Mouse (Mus musculus) heart, embryonic 10.5 days (tissue): ENCODE results near the gene Gm20388. TPM values are rescaled to one million over a fixed set of nuclear protein-coding genes. Genes with fewer than 3 reads are reported as not detected.

Experiments
- DNase-seq: peaks from one replicate; pipeline ENCODE4 v3.0.0-alpha.2; 2017; ENCODE audit warnings: low spot score
- H3K27ac ChIP-seq: fragments of 300-500 bp; sonication (generic); 2 replicates; pipeline ENCODE4 v1.5.1; 2016; ENCODE audit warnings: mild to moderate bottlenecking
- H3K27me3 ChIP-seq: fragments of 300-500 bp; sonication (generic); 2 replicates; pipeline ENCODE4 v1.6.1; 2016; ENCODE audit warnings: mild to moderate bottlenecking; ENCODE audit not compliant: poor library complexity, insufficient read depth, severe bottlenecking
- H3K36me3 ChIP-seq: fragments of 300-500 bp; sonication (generic); 2 replicates; pipeline ENCODE4 v1.6.1; 2016; ENCODE audit warnings: mild to moderate bottlenecking, moderate library complexity
- H3K4me1 ChIP-seq: fragments of 300-500 bp; sonication (generic); 2 replicates; pipeline ENCODE4 v1.6.1; 2016; ENCODE audit warnings: mild to moderate bottlenecking
- H3K4me3 ChIP-seq: fragments of 300-500 bp; sonication (generic); 2 replicates; pipeline ENCODE4 v1.5.1; 2016; ENCODE audit warnings: mild to moderate bottlenecking, moderate library complexity
- H3K9me3 ChIP-seq: fragments of 300-500 bp; sonication (generic); 2 replicates; pipeline ENCODE4 v1.6.1; 2016; ENCODE audit warnings: mild to moderate bottlenecking, moderate library complexity
- WGBS: fragments of 180-500 bp; shearing (Covaris S2); methylation state at CpG from one replicate; pipeline ENCODE4 v1.1.7; 2016; 5-methylcytosine and 5-hydroxymethylcytosine counted together
- polyA plus RNA-seq: library from polyadenylated mRNA; unstranded; fragments of >200 nt; fragmentation: Nextera tagmentation; extraction: Ambion mirVana; gene quantifications from 2 replicates; pipeline ENCODE4 v1.2.1, GENCODE M21; 2016

Gene Gm20388
- polyA plus RNA-seq, 1 experiment from 2014 or later, result 4.5 TPM

DNA sequence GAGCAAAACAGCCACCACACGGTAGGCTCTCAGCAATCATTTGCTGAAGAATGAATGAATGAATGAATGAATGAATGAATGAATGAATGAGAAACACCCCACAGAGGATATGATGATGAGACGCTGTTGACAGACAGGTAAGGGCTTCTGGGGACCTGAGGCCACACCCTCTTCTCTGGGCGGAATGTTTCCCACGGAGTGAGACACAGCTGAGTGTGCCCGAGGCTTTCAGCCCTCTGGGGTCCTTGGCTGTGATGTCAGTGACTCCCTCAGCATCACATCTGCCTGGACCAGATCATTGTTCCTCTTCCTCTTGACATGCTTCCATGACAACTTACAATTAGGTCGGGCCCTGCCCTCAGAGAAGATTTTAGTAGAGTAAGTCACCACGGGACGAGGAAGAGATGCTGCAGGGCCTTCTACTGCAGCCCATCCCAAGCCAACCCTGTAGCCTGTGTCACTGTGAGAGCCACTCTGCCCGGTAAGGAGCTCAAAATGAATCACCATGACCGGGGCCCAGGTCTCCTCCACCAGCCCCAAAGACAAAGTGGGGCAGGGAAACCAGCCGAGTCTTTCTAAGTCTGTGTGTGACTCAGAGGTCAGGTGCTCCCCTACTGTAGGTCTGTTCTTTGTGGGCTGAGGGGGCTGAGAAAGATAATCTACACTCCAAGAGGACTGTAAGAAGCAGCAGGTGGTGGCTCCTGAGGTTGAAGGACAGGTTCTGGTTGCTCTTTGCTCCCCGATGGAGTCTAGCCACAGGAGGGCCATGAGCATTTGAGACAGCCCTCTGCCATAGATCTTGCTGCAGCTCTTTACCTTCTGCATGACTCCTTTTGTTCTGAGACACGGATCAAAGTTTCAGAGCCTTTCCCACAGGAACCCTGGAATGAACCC is 3844.1 kb downstream of the Gm20388 start:
- Histone ChIP-seq H3K4me1 (peaks cover 47% of the 10 kb centered on the region), H3K27ac (peak overlapping the region; percentile 72; the same call in 1 of the 2 replicates), H3K27me3 (0 out of 2 replicates have a peak, but pooled peaks cover 4% of the 10 kb centered on the region), H3K4me3 (no peak overlapping the region), H3K9me3 (no peaks in the 10 kb centered on the region), H3K36me3 (no peaks in the 10 kb centered on the region)
- WGBS, result 61% methylated on average over 13 of the region's 13 CpGs
- no peak for DNase-seq

DNA sequence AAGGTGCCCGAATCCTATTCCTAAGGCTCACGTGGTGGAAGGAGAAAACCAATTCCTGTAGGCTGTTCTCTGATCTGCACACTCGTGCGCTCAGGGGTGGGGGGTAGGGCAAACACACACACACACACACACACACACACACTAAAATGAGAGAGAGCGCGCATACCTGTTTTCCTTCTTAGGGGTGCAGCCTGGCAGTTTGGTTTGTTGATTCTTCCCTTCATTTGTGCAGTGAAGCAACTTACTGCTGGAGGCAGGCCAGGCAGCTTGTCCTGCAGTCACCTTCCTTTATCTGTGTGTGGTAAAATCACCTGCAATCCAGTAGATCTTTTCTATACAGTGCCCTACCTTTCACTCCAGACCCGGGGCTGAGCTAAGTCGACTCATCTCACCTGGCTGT is 3846.3 kb downstream of the Gm20388 start:
- H3K9me3 ChIP-seq, result no peaks in the 10 kb centered on the region
- peaks cover 53% of the 10 kb centered on the region for H3K4me1 ChIP-seq
- 73% methylated on average over 8 of the region's 8 CpGs for WGBS
- DNase-seq, result no peak
- H3K36me3 ChIP-seq, result no peaks in the 10 kb centered on the region
- H3K4me3 ChIP-seq, result no peak overlapping the region
- no peak overlapping the region for H3K27ac ChIP-seq
- 0 out of 2 replicates have a peak, but pooled peaks cover 4% of the 10 kb centered on the region for H3K27me3 ChIP-seq

DNA sequence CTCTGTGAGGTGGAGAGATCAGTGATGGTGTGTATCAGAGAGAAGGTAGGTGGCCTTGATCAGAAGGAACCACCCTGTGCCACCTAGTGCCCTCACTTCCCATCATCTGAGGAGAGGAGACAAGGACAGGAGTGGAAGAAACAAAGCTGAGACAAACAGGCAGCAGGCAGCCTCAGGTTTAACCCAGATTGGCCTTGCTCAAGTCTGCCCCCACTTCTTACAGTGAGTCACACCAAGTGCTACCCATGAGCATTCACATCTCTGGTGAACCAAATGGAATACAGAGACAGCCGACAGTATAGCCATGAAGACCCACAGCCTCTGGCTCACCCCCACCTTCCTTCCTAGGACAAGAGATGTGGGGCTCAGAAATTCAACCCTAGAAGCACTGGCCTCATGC is 3848.3 kb downstream of the Gm20388 start:
- Histone ChIP-seq H3K27me3 (0 out of 2 replicates have a peak, but pooled peaks cover 4% of the 10 kb centered on the region), H3K4me3 (no peak overlapping the region), H3K9me3 (no peaks in the 10 kb centered on the region), H3K27ac (no peak overlapping the region), H3K36me3 (no peaks in the 10 kb centered on the region), H3K4me1 (peaks cover 43% of the 10 kb centered on the region)
- WGBS, result 65% methylated on average over 1 of the region's 1 CpGs
- DNase-seq, result no peak

DNA sequence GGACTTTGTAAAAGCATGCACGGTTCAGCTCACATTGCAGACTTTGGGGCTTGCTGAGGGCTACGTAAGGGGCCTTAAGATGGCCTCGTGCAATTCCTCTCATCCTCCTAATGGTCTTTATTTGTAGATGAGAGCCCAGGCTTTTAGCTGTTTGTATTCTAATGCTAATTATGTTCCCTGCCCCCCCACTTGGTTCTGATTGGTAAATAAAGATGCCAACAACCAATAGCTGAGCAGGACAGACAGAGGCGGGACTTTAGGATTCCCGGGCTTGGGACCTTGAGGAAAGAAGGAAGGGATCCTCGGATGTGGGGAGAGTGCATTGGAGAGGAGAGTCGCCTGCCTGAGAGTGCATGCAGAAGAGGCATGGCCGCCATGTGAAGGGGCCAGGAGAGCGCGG is 3849.3 kb downstream of the Gm20388 start:
- peak overlapping the region; percentile 36 for H3K4me3 ChIP-seq
- WGBS, result 8% methylated on average over 10 of the region's 10 CpGs
- H3K27me3 ChIP-seq, result 0 out of 2 replicates have a peak, but pooled peaks cover 4% of the 10 kb centered on the region
- H3K9me3 ChIP-seq, result no peaks in the 10 kb centered on the region
- peaks cover 34% of the 10 kb centered on the region for H3K4me1 ChIP-seq
- H3K36me3 ChIP-seq, result no peaks in the 10 kb centered on the region
- peak overlapping the region; percentile 52; the same call in 1 of the 2 replicates for H3K27ac ChIP-seq
- DNase-seq, result peak; percentile 82

DNA sequence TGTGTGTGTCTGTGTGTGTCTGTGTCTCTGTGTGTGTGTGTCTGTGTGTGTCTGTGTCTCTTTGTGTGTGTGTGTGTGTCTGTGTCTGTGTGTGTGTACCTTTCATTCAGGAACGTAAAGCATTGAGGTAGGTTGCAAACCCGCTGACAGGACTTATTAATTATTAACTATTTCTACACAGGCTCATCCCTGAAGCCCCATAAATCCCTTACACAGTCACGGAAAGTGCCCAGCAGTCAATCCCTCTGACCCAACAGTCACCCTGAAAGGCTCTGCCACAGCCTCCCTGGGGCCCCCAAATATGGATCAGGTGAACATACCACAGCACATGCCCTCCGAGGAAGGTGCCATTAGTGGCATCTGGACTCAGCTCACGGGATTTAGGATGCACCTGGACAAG is 3849.9 kb downstream of the Gm20388 start:
- no peaks in the 10 kb centered on the region for H3K9me3 ChIP-seq
- H3K4me1 ChIP-seq, result peaks cover 33% of the 10 kb centered on the region
- peak overlapping the region; percentile 36; the same call in 1 of the 2 replicates for H3K4me3 ChIP-seq
- 0 out of 2 replicates have a peak, but pooled peaks cover 4% of the 10 kb centered on the region for H3K27me3 ChIP-seq
- no peak for DNase-seq
- WGBS, result 67% methylated on average over 5 of the region's 5 CpGs
- H3K36me3 ChIP-seq, result no peaks in the 10 kb centered on the region
- H3K27ac ChIP-seq, result peak overlapping the region; percentile 73

DNA sequence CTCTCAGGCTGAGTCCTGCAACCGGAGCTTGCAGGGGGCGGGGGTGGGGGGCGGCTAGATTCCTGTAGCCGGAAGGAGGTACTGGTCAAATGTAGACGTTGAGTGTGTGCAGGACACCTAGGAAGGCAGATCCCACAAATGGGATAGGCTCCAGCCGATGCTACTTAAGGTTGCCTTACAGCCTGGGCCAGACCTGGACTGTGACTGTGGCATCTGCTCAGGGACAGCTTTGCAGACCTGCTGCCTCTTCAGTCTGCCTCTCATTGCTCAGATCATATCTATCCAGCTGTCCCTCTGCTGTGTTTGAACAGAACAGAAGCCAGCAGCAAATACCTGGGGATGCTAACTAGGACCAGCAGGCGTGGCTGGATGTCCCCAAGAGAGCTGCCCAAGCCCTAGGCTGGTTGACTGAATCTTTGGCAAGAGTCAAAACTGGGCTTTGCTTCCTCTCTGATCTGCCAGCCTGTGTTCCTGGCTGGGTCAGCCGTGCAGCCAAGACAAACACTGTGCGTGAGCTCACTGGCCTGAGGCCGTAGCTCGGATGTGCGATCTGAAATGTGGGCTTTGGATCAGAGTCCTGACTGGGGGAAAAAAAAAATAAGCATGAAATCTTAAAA is 3850.7 kb downstream of the Gm20388 start:
- peaks cover 11% of the 10 kb centered on the region; the same call in 1 of the 2 replicates for H3K27me3 ChIP-seq
- no peaks in the 10 kb centered on the region for H3K36me3 ChIP-seq
- H3K4me1 ChIP-seq, result peaks cover 33% of the 10 kb centered on the region
- no peak for DNase-seq
- H3K4me3 ChIP-seq, result no peak overlapping the region
- H3K9me3 ChIP-seq, result no peaks in the 10 kb centered on the region
- H3K27ac ChIP-seq, result peak overlapping the region; percentile 73
- 25% methylated on average over 12 of the region's 12 CpGs for WGBS

DNA sequence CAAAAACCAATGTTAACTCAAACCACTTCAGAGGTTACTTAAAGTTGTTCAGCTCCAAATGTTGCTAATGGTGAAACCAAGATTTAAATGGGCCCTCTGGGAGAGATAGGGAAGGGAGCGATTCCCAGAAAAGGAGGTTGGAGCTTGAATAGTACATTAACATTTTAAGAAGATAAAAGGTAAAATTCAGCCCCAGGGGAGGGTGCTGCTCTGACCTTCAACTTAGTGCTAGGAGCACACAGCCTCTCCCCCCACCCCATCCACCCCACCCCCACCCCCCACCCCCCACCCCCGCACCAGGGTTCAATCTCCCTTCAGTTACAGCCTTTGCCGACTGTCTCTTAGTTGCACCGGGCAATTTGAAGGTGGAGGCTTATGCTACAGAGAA is 3851.2 kb downstream of the Gm20388 start:
- H3K4me1 ChIP-seq, result peaks cover 33% of the 10 kb centered on the region
- 31% methylated on average over 4 of the region's 4 CpGs for WGBS
- H3K27ac ChIP-seq, result peak overlapping the region; percentile 73; the same call in 1 of the 2 replicates
- H3K36me3 ChIP-seq, result no peaks in the 10 kb centered on the region
- no peaks in the 10 kb centered on the region for H3K9me3 ChIP-seq
- DNase-seq, result no peak
- H3K27me3 ChIP-seq, result peaks cover 16% of the 10 kb centered on the region; the same call in 1 of the 2 replicates
- H3K4me3 ChIP-seq, result no peak overlapping the region

DNA sequence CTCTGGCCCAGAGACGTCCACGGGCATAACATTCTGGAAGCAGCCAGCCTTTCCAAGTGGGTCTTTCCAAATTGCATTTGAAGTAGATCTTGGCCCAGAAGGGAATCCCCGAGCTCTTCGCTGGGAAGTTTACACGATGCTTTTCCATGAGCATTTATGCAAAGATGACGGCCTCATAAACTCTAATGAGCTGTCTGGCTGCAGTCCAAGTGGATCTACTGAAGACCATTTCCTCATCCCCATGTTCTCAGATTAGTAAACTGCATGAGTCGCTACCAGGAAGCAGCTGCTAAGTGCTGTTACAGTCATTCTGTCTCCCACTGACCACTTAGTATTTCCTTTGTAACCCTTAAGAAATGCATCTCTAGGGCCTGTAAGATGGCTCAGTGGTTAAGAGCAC is 3852.7 kb downstream of the Gm20388 start:
- WGBS, result 74% methylated on average over 7 of the region's 7 CpGs
- H3K4me3 ChIP-seq, result no peak overlapping the region
- H3K9me3 ChIP-seq, result no peaks in the 10 kb centered on the region
- peaks cover 12% of the 10 kb centered on the region; the same call in 1 of the 2 replicates for H3K27me3 ChIP-seq
- H3K4me1 ChIP-seq, result peaks cover 43% of the 10 kb centered on the region
- no peaks in the 10 kb centered on the region for H3K36me3 ChIP-seq
- no peak for DNase-seq
- H3K27ac ChIP-seq, result peak overlapping the region; percentile 69; the same call in 1 of the 2 replicates

DNA sequence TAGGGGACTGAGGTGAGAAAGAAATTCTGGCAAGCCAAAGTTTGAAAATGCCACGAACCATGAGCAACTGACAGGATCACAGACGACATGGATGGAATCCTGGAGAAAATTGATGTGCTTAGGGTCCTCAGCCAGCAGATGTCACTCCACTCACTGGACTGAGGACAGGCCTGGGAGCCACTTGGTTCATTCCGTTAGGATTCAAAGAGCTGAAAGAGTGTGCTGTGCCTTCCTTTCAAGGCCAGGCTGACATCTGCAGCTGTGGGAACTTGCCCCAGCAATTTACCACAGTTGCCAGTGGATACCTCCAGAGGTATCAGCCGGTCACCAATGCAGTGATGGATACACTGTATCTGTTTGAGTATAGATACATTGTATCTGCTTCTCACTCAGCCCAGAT is 3854.0 kb downstream of the Gm20388 start:
- H3K4me1 ChIP-seq, result peaks cover 48% of the 10 kb centered on the region

DNA sequence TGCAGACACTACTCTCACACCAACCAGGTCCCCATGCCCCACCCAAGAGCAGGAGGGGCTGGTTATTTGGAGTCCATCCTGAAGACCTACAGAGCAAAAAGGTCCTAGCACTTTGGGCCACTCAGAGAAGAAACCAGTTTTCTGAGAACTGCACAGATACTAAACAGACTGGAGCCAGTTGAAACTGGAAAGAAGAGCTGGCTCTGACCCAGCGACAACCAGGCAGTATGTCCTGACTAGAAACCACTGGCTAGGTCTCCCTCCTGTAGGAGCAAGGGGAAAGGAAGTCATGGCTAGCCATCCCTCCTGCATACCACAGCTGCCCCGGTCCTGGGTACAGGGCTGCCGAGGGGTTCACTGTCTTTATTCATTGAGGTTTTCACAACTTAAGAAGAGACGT is 3855.9 kb downstream of the Gm20388 start:
- peaks cover 12% of the 10 kb centered on the region; the same call in 1 of the 2 replicates for H3K27me3 ChIP-seq
- WGBS, result 80% methylated on average over 4 of the region's 4 CpGs
- H3K36me3 ChIP-seq, result no peaks in the 10 kb centered on the region
- peaks cover 30% of the 10 kb centered on the region for H3K4me1 ChIP-seq
- H3K4me3 ChIP-seq, result no peak overlapping the region
- no peaks in the 10 kb centered on the region for H3K9me3 ChIP-seq
- DNase-seq, result no peak
- H3K27ac ChIP-seq, result no peak overlapping the region

More for the DNA sequence above, 3854.0 kb downstream of the Gm20388 start:
- Histone ChIP-seq H3K27ac (no peak overlapping the region), H3K27me3 (peaks cover 12% of the 10 kb centered on the region; the same call in 1 of the 2 replicates), H3K4me3 (no peak overlapping the region), H3K9me3 (no peaks in the 10 kb centered on the region), H3K36me3 (no peaks in the 10 kb centered on the region)
- 33% methylated on average over 4 of the region's 4 CpGs for WGBS
- no peak for DNase-seq

DNA sequence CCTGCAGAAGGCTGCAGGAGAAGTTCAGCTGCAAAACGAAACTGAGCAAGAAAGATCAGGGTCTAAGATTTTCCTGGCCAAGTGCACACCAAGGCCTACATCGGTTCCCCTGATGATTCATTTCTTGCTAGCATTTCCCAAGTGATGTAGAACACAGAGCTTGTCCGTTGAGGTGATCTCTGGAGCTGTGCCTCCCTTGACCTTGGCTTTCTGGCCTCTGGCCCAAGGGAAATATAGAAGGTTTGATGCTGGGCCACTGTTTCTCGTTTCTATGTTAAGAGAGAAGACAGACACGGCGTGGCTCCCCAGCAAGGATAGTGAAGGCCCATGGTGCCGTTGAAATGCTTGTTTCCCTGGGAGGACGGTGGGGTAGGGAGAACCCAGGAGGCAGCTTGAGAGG is 3857.2 kb downstream of the Gm20388 start:
- Histone ChIP-seq H3K27me3 (peaks cover 19% of the 10 kb centered on the region), H3K36me3 (no peaks in the 10 kb centered on the region), H3K9me3 (no peaks in the 10 kb centered on the region), H3K27ac (0 out of 2 replicates have a peak overlapping the region, but pooled peaks have one; percentile 0), H3K4me1 (peaks cover 20% of the 10 kb centered on the region), H3K4me3 (no peak overlapping the region)
- DNase-seq, result no peak
- 72% methylated on average over 8 of the region's 8 CpGs for WGBS

DNA sequence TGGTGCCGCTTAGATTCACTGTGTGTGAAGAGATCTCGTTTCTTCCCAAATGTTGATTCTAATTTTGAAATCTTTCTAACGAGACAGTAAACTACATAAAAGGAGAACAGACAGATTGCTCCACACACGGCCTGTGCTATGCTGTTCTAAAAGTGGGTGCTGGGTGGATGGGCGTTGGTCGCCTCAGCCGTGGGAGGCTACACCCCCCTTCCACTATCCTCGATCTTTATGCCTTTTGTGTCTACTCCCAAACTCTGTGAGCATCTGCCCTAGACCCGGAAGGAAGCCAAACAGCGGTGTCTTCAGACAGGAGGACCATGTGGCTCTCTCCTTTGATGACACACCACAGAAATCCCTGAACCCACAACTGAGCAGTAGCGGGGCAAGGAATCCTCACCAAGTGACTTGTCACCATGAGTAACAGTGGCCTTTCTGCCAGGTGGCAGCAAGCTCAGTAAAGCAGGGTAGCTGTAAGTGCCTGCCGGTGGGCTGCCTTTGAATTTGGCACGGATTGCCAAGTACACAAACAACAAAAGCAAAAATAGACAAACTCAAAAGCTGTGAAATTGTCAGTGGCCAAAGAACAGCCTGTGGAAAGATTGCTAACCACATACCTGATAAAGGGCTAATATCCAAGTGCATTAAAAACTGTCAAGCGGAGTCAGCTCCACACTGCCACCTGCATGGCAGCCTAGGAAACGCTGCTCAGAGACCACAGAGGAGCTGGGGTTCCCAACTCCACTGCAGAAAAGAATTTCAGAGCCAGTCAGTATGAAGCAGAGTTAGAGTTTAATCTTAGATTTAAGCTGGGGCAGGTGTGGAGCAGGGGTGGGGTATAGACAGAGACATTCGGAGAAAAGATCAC is 3858.1 kb downstream of the Gm20388 start:
- Histone ChIP-seq H3K9me3 (no peaks in the 10 kb centered on the region), H3K4me3 (no peak overlapping the region), H3K36me3 (no peaks in the 10 kb centered on the region), H3K27me3 (peaks cover 23% of the 10 kb centered on the region), H3K27ac (0 out of 2 replicates have a peak overlapping the region, but pooled peaks have one; percentile 33), H3K4me1 (peaks cover 25% of the 10 kb centered on the region)
- no peak for DNase-seq
- 62% methylated on average over 16 of the region's 16 CpGs for WGBS
